Mouse (Mus musculus) myocyte (in vitro differentiated cells): Measurements from ENCODE around the gene Ikbke. TPM values are rescaled to one million over a fixed set of nuclear protein-coding genes. Genes with fewer than 3 reads are reported as not detected.

Experiments
- H3K27me3 ChIP-seq: one replicate; pipeline ENCODE4 v1.6.1; 2011; ENCODE audit not compliant: control insufficient read depth, insufficient read depth, insufficient read length
- H3K36me3 ChIP-seq: one replicate; pipeline ENCODE4 v1.6.1; 2011; ENCODE audit not compliant: control insufficient read depth, insufficient read depth
- H3K4me2 ChIP-seq: one replicate; pipeline ENCODE4 v1.6.1; 2011; ENCODE audit warnings: low read depth, control low read depth
- H3K4me3 ChIP-seq: one replicate; pipeline ENCODE4 v1.5.1; 2011; ENCODE audit warnings: mild to moderate bottlenecking, control low read depth, moderate library complexity
- H3K79me2 ChIP-seq: one replicate; pipeline ENCODE4 v1.6.1; 2011; ENCODE audit not compliant: control insufficient read depth, insufficient read depth
- H3ac ChIP-seq: one replicate; pipeline ENCODE4 v1.6.1; 2011; ENCODE audit not compliant: control insufficient read depth, insufficient read length
- CEBPB ChIP-seq: IDR thresholded peaks from 2 replicates; pipeline ENCODE4 v1.6.1; 2011; ENCODE audit warnings: mild to moderate bottlenecking, moderate library complexity; ENCODE audit not compliant: poor library complexity, insufficient read depth, severe bottlenecking
- E2F4 ChIP-seq: IDR thresholded peaks from one replicate; pipeline ENCODE4 v1.6.1; 2011; ENCODE audit warnings: mild to moderate bottlenecking, control low read depth, moderate library complexity; ENCODE audit not compliant: insufficient read depth
- MAX ChIP-seq: IDR thresholded peaks from one replicate; pipeline ENCODE4 v1.6.1; 2011; ENCODE audit warnings: low read depth, mild to moderate bottlenecking, control low read depth
- MYOD1 ChIP-seq, 3 experiments: IDR thresholded peaks; one replicate each; pipeline ENCODE4 v1.6.1; 2011; ENCODE audit warnings: control low read depth in 2 of 3, low read depth in 2 of 3, mild to moderate bottlenecking in 2 of 3, moderate library complexity in 1 of 3; ENCODE audit not compliant: insufficient read length in 2 of 3, control insufficient read depth in 1 of 3
- MYOG ChIP-seq, 3 experiments: IDR thresholded peaks; one replicate each; pipeline ENCODE4 v1.6.1; 2011; ENCODE audit warnings: control low read depth in 2 of 3, low read depth in 2 of 3, mild to moderate bottlenecking in 2 of 3; ENCODE audit not compliant: insufficient read length in 2 of 3, control insufficient read depth in 1 of 3, insufficient read depth in 1 of 3
- POLR2A ChIP-seq: IDR thresholded peaks from one replicate; pipeline ENCODE4 v1.6.1; 2011; ENCODE audit warnings: low read depth, mild to moderate bottlenecking, control low read depth, moderate library complexity; ENCODE audit not compliant: insufficient read length
- POLR2AphosphoS2 ChIP-seq: IDR thresholded peaks from one replicate; pipeline ENCODE4 v1.6.1; 2011; ENCODE audit warnings: low read depth, control low read depth; ENCODE audit not compliant: insufficient read length
- REST ChIP-seq: IDR thresholded peaks from one replicate; pipeline ENCODE4 v1.6.1; 2011; ENCODE audit warnings: mild to moderate bottlenecking, control low read depth, moderate library complexity; ENCODE audit not compliant: insufficient read depth, insufficient read length
- SRF ChIP-seq: IDR thresholded peaks from one replicate; pipeline ENCODE4 v1.6.1; 2011; ENCODE audit warnings: low read depth; ENCODE audit not compliant: control insufficient read depth, insufficient read length
- TCF12 ChIP-seq: IDR thresholded peaks from one replicate; pipeline ENCODE4 v1.6.1; 2011; ENCODE audit warnings: mild to moderate bottlenecking, control low read depth; ENCODE audit not compliant: poor library complexity, insufficient read depth, severe bottlenecking
- TCF3 ChIP-seq: IDR thresholded peaks from one replicate; pipeline ENCODE4 v1.6.1; 2011; ENCODE audit warnings: low read depth, control low read depth; ENCODE audit not compliant: insufficient read length
- USF1 ChIP-seq: IDR thresholded peaks from one replicate; pipeline ENCODE4 v1.6.1; 2011; ENCODE audit warnings: low read depth, mild to moderate bottlenecking, control low read depth, moderate library complexity
- polyA plus RNA-seq: library from polyadenylated mRNA; unstranded; fragments of >200 nt; fragmentation: generic; extraction: Trizol; gene quantifications from one replicate; pipeline ENCODE4 v1.2.1, GENCODE M21; 2012; ENCODE audit warnings: missing spikeins

Gene Ikbke
- polyA plus RNA-seq, 1 experiment = 1.7 TPM

DNA sequence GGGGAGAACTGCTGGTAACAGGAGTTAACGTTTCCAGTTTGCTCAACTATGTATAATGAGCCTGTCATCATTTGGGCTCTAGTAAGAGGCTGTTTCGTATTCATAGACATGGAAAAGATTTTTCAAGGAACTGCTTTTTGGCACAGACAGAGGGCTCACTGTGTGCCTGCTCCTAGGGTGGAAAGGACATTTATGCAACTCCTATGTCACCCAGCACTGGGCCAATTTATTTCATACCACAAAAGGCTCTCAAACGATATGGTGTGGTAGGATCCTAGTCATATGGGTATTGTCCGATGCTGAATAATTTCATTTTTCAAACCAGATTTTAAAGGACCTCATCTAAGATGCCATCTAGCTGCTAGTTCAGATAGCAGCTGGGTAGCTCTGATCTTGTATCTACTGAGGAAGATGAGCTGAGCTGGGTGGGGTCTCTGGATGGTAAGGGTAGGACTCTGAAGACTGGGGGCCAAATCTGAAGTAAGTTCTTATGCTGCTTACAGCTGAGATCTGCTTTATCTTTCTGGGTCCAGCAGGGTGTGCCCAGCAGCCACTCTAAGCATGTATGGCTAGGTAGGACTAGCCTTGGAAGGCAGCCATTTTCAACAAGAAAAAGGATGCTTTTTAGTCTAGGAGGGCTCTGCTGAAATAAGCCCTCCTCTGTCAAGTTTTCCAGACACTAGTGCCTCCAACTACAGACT lies 14.0 kb upstream of the Ikbke start:
- no peak overlapping the region for H3K4me3 ChIP-seq
- no peak overlapping the region for H3ac ChIP-seq
- TF ChIP-seq MAX = no peak
- no peak for TF ChIP-seq TCF3
- no peak for TF ChIP-seq REST
- no peak for TF ChIP-seq MYOG (IDR thresholded peaks at IDR 0.05; ENCODE audit: control insufficient read depth in 1 of 3, insufficient read depth in 1 of 3, insufficient read length in 2 of 3, low read depth in 2 of 3)
- no peak for TF ChIP-seq TCF12
- no peak for TF ChIP-seq CEBPB
- TF ChIP-seq MYOD1 (IDR thresholded peaks at IDR 0.05; ENCODE audit: control insufficient read depth in 1 of 3, insufficient read length in 2 of 3, low read depth in 2 of 3) = no peak
- TF ChIP-seq E2F4 = no peak
- no peak for TF ChIP-seq POLR2A
- no peak for TF ChIP-seq USF1
- no peak for TF ChIP-seq SRF
- no peak for TF ChIP-seq POLR2AphosphoS2
- H3K4me2 ChIP-seq = no peak overlapping the region
- H3K79me2 ChIP-seq = no peaks in the 10 kb centered on the region
- H3K36me3 ChIP-seq = peaks cover 33% of the 10 kb centered on the region
- no peaks in the 10 kb centered on the region for H3K27me3 ChIP-seq

DNA sequence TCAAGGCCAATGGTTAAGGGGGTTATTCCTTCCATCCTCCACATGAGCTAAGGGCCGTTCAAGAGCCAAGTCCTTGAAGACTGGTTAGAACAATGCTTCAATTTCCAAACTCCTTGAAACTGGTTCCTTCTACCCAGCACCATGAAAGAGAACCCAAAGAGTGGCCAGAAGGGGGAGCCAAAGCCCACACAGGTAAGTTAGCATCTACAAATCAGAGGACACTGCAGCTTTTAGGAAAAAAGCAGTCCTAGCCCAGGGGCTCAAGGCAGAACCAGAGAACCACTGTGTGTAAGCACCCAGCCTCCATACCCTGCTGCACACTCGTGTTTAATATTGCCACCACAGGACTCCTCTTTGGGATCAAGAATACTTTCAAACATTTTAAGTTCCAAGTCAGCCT lies 11.2 kb upstream of the Ikbke start:
- peaks cover 32% of the 10 kb centered on the region for H3K36me3 ChIP-seq
- no peaks in the 10 kb centered on the region for H3K79me2 ChIP-seq
- TF ChIP-seq POLR2A (no peak), MAX (no peak), MYOG (IDR thresholded peaks at IDR 0.05; ENCODE audit: control insufficient read depth in 1 of 3, insufficient read depth in 1 of 3, insufficient read length in 2 of 3, low read depth in 2 of 3) (no peak), REST (no peak), POLR2AphosphoS2 (no peak), TCF12 (no peak), USF1 (no peak), SRF (no peak), TCF3 (no peak), CEBPB (no peak), E2F4 (no peak), MYOD1 (IDR thresholded peaks at IDR 0.05; ENCODE audit: control insufficient read depth in 1 of 3, insufficient read length in 2 of 3, low read depth in 2 of 3) (no peak)
- H3K4me3 ChIP-seq = no peak overlapping the region
- no peak overlapping the region for H3ac ChIP-seq
- H3K27me3 ChIP-seq = no peaks in the 10 kb centered on the region
- no peak overlapping the region for H3K4me2 ChIP-seq

DNA sequence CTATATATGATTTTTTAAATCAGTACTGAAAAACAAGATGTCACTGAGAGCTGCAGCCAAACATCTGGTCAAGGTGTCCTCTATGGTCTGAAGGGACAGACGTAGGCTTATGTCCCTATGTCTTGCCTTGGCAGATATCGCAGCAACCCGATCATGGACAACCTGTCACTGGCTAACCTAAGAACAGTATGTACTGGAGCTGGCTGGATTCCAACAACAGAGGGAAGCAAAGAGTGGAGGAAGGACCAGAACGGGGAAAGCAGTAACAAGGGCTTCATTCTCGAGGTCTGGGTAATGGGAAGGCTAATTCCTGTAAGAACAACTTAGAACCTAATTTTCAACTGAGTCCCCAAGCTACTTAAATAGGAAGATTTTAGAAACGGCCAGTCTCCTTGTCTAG lies 9.5 kb upstream of the Ikbke start:
- H3ac ChIP-seq = no peak overlapping the region
- H3K36me3 ChIP-seq = peaks cover 29% of the 10 kb centered on the region
- H3K4me2 ChIP-seq = no peak overlapping the region
- no peak overlapping the region for H3K4me3 ChIP-seq
- H3K27me3 ChIP-seq = no peaks in the 10 kb centered on the region
- no peaks in the 10 kb centered on the region for H3K79me2 ChIP-seq
- no peak for TF ChIP-seq POLR2A
- TF ChIP-seq MYOD1 (IDR thresholded peaks at IDR 0.05; ENCODE audit: control insufficient read depth in 1 of 3, insufficient read length in 2 of 3, low read depth in 2 of 3) = no peak
- no peak for TF ChIP-seq E2F4
- no peak for TF ChIP-seq CEBPB

DNA sequence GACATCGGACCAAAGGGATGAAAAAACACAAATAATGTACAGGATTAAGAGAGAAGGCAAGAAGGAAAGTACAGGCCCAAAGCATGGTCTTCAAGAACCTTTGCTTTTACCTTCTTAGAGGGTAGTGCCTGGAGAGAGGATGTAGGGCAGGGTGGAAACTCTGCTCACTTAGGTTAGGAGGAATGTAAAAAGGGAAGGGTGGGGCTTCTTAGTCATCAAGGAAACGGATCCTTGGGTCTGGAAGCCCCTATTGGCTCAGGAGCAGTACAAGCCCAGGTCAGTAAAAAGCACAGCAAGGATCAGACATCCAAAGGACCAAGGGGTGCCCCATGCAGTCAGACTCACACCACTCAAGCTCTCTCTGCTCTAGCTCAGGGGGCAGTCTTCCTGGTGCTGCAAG lies 7.9 kb upstream of the Ikbke start:
- peaks cover 21% of the 10 kb centered on the region for H3K36me3 ChIP-seq
- H3K4me2 ChIP-seq = no peak overlapping the region
- TF ChIP-seq MAX (no peak), POLR2AphosphoS2 (no peak), POLR2A (no peak), TCF3 (no peak), TCF12 (no peak), SRF (no peak), USF1 (no peak), MYOG (IDR thresholded peaks at IDR 0.05; ENCODE audit: control insufficient read depth in 1 of 3, insufficient read depth in 1 of 3, insufficient read length in 2 of 3, low read depth in 2 of 3) (no peak), REST (no peak), CEBPB (no peak), E2F4 (no peak), MYOD1 (IDR thresholded peaks at IDR 0.05; ENCODE audit: control insufficient read depth in 1 of 3, insufficient read length in 2 of 3, low read depth in 2 of 3) (no peak)
- no peak overlapping the region for H3K4me3 ChIP-seq
- no peaks in the 10 kb centered on the region for H3K27me3 ChIP-seq
- H3K79me2 ChIP-seq = no peaks in the 10 kb centered on the region
- H3ac ChIP-seq = no peak overlapping the region

DNA sequence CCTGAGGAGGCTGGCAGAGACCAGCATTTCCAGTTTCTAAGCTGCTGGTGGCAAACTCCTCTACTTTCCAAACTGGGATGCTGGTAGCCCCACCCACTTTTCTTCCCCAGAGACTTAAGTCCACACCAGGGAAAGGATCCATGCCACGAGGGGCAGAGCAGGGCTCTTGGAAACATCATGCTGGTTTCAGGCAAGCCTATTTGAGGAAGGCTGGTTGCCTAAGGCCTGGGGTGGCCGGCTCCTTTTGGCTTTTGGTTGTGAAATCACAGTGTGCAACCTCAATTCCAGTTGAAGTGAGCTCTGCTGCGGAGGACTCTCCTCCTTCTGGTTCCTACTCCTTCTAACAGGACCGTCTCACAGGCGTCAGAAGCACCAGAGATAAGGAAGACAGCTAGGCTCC lies 7.4 kb upstream of the Ikbke start:
- TF ChIP-seq MYOG (IDR thresholded peaks at IDR 0.05; ENCODE audit: control insufficient read depth in 1 of 3, insufficient read depth in 1 of 3, insufficient read length in 2 of 3, low read depth in 2 of 3) (no peak), TCF3 (no peak), MYOD1 (IDR thresholded peaks at IDR 0.05; ENCODE audit: control insufficient read depth in 1 of 3, insufficient read length in 2 of 3, low read depth in 2 of 3) (no peak), POLR2A (no peak), TCF12 (no peak), REST (no peak), MAX (no peak), SRF (no peak), POLR2AphosphoS2 (no peak)
- Histone ChIP-seq H3K27me3 (no peaks in the 10 kb centered on the region), H3K36me3 (peaks cover 19% of the 10 kb centered on the region), H3ac (no peak overlapping the region), H3K79me2 (no peaks in the 10 kb centered on the region), H3K4me3 (no peak overlapping the region), H3K4me2 (no peak overlapping the region)
